Mouse (Mus musculus): ENCODE data around the gene Samd4. TPM values are rescaled to one million over a fixed set of nuclear protein-coding genes. Genes with fewer than 3 reads are reported as not detected.

The Samd4 gene
- total RNA-seq, 2 experiments from 2014 or later: not detected

DNA sequence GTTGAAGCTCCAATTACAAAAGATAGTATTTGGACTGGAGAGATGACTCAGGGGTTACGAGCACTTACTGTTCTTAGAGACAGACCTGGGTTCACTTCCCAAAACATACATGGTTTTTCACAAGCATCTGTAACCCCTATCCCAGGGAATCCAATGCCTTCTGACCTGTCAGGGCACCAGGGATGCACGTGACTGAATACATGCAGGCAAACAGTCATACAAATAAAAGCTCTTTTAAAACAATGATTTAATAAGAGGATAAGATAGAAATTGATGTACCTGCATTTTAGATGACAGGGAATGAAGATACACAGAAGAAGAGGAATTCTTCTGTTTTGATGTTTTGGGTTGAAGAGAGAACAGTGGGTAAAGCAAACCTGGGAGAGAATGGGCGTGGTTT lies 107.8 kb downstream of the Samd4 start:
- no peak for ATAC-seq (ENCODE audit: poor library complexity, severe bottlenecking)

- peak; percentile 70 for ATAC-seq (ENCODE audit: poor library complexity, severe bottlenecking)
Measured at GRCm38 (mm10) chr14:46994704-46995103, 112.0 kb downstream of the Samd4 start.

- no peak for ATAC-seq (ENCODE audit: poor library complexity, severe bottlenecking)
Measured at GRCm38 (mm10) chr14:46999321-47000025, 116.8 kb downstream of the Samd4 start.

DNA sequence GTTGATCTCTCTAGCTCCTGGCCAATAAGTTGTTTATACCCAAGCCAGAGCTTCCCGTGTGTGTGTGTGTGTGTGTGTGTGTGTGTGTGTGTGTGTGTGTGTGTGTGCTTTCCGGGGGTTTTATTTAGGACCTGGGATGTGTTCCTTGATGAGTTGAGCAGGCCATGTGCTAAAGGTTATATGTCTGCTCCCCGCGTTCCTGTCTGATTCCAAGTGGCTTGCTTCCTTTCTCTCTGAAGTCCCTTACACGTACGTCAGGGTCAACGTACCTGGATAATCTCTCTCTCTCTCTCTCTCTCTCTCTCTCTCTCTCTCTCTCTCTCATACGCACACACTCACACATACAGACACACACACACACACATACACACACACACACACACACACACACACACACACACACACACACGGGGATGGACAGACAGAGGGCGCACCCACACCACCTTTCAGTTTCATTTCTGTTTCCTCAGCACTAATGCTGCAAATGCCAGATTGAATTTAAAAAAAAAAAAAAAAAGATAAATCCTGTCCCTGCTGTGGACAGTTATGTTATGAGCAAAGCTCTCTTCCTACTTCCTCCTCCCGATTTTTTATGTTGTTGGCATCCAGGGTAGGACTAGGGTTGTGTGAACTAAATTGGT lies 117.6 kb downstream of the Samd4 start:
- ATAC-seq (ENCODE audit: poor library complexity, severe bottlenecking): no peak

DNA sequence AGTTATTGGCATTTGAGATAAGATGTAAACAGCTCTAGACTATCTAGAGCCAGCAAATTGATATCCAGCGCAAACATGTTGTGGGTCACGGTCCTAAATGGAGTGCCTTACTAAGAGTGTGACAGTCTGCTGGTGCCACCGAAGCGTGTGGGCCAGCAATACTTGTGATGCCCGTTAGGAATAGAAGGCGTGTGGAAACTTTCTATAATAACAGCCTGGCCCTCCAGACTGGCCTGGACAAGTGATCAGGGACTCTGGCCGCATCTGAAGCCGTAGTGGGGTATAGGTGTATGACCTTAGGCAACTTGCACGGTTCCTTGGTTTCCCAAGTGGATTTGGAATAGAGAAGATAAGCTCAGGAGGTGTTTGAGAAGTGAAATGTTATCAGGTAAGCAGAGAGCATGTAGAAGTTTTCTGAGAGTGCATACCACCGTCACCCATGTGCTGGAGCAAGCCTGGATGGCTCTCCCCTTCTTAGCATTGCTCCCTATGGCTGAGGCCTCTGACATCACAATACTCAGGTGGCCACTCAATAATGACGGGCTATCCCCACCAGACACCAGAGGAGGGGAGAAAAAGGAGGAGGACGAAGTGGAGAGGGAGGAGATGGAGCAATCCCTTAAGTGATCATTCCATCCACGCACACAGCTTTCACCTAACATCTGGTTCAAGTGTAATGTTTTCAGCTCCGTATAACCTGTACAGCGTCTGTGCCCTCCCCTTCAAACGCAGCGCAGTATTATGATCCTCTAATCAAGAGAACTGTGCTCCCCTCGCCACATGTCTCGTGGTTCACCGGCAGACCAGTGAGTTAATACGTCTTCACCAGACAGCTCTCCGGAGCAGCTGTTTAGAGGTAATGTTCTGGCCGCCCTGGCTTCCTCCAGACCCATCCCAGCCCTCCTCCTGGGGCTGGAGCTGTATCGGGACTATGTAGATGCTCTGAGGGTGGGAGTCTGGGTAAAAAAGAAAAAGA lies 118.4 kb downstream of the Samd4 start:
- ATAC-seq (ENCODE audit: poor library complexity, severe bottlenecking): no peak

GRCm38 (mm10) chr14:47004161-47004560 lies 121.5 kb downstream of the Samd4 start:
- no peak for ATAC-seq (ENCODE audit: poor library complexity, severe bottlenecking)

DNA sequence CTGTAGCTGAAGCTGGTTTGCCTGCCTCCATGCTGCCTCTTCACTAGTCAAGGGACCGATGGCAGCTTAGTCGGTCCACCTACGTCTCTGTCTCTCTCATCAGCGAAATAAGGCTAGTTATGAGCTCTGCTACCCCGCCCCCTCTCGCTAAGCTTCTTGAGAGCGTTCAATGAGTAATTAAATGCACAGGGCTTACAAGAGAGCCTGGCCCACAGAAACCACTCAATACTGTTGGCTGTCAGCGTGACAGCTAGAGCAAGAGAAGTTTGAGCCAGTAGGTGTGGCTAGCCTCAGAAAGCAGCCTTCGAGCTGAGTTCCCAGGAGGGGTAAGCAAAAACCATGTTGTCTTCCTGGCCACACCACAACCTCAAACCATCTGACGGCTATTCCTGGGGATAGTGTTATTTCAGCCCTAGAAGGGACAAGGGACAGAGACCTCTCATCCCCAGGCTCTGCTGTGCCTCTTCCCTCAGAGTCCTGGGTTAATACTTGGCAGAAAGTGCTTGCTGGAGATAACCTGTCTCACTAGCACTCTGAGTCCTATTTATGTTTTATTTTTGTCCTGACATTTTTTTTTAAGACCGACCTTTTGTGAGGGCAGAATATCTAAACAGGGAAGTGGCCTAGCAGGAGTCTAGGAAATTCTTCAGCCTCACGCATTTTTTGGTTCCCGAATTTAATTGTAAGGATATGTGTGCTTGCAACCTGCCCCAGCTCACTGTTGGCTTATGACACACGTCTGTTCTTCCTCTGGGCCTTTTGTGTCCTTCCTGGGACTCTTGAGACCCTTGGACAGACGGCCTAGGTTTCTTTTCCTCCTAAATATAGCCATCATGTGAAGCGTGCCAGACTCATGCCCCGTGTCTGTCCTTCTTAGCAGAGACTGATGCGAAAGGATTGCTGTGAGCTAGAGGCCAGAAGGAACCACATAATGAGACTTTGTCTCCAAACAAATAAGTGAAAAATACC lies 128.8 kb downstream of the Samd4 start:
- no peak for ATAC-seq (ENCODE audit: poor library complexity, severe bottlenecking)

- ATAC-seq (ENCODE audit: poor library complexity, severe bottlenecking): no peak
Measured at GRCm38 (mm10) chr14:47015618-47016017, 133.0 kb downstream of the Samd4 start.

GRCm38 (mm10) chr14:47017658-47018057 lies 135.0 kb downstream of the Samd4 start:
- ATAC-seq (ENCODE audit: poor library complexity, severe bottlenecking): no peak

DNA sequence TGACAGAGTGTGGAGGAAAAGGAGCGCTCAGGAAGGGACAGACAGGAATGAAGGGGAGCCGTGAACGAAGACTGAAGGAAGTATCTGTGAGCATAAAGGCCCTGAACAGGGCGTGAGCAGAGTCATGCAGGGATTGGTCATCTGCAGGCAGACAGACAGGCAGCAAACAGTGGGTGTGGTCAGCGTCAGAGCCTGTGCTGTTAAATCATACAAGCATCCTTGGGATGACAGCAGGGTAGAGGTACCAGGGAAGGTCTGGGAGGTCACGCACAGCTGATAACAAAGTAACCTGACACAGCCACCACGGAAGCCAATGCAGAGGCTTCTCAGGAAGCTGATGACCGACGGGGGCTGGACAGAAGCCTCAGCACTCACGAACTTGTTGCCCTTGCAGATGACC lies 138.2 kb downstream of the Samd4 start:
- ATAC-seq (ENCODE audit: poor library complexity, severe bottlenecking): no peak

GRCm38 (mm10) chr14:47023529-47023928 lies 140.9 kb downstream of the Samd4 start:
- ATAC-seq (ENCODE audit: poor library complexity, severe bottlenecking): no peak

- no peak for ATAC-seq (ENCODE audit: poor library complexity, severe bottlenecking)
Measured at GRCm38 (mm10) chr14:47027431-47028118, 144.9 kb downstream of the Samd4 start.

GRCm38 (mm10) chr14:47031542-47031941 lies 148.9 kb downstream of the Samd4 start:
- no peak for ATAC-seq (ENCODE audit: poor library complexity, severe bottlenecking)

GRCm38 (mm10) chr14:47032140-47032539 lies 149.5 kb downstream of the Samd4 start:
- no peak for ATAC-seq (ENCODE audit: poor library complexity, severe bottlenecking)

DNA sequence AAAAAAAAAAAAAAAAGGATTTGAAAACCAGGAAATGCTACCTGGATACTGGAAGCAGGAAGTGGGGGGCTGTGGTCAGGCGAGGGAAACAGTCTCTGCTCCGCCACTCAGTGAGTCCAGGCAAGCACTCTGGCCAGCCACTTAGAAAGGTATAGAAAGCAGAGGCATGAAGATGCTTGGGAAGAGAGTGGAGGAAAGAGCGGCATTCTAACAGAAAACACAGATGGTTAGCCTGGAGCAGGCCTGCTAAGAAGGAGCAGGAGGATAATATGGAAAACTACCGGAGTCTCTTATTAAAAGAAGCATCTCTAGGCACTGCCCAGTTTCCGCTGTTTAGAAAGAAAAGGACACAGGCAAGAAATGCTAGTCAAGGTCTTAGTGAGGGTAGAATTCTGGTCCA lies 150.8 kb downstream of the Samd4 start:
- no peak for ATAC-seq (ENCODE audit: poor library complexity, severe bottlenecking)

- ATAC-seq (ENCODE audit: poor library complexity, severe bottlenecking): no peak
Measured at GRCm38 (mm10) chr14:47041699-47042098, 159.0 kb downstream of the Samd4 start.

DNA sequence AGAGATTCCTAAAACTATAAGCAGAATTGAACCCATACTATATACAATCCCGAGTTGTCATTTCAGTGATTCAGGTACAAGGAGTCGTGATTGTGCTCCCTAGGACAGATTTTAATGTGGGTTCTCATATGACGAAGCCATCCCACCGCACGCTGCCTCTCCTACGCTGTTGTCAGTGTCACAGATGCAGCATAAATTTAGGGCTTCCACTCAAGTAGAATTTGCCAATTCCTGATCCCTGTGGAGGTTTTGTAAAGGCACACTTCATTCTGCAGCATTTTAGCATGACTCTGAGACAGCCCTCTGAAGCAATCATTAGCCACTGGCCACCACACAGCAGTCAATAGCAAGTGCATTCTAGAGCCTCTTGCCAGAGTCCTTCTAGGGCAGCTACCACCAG lies 166.4 kb downstream of the Samd4 start:
- no peak for ATAC-seq (ENCODE audit: poor library complexity, severe bottlenecking)

DNA sequence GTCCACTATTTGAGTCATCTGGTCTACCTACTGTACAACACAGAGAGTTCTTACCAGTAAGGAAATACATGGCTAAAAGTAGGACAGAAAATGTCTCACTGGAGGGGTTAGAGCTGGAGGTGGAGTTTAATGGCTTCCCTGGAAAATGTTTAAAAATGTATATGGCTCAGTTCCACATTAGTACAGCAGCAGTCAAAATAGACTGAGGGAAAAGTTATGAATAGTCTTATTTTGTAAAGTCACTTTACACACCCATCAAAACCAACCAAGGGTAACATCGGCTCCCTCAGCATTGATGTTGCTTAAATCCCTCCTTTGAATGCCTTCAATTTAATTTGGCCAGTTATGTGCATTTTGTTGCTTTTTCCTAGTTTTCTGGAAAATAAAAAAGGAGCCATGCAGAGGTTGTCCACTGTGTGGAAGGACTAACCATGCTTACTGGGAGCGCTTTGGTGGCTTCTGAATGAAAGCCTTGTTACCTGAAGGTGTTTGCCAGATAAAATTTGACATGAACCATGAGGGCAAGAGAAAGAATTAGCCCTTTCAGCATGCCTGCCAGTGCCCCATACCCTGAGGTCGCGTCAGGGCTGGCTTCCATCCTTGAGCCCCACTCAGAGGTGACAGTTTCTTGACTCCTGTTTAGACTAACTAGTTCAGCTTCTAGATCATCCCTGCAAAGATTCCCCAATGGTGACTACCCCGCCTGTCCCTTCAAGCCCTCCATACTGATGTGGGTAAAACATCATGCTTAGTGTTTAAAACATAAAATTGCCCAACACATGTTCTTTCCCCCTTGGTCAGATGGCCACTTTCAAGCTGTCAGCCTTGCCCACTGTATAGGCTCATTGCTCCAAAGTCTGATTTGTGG lies 169.3 kb downstream of the Samd4 start:
- ATAC-seq (ENCODE audit: poor library complexity, severe bottlenecking): no peak

GRCm38 (mm10) chr14:47053101-47053500 lies 170.4 kb downstream of the Samd4 start:
- no peak for ATAC-seq (ENCODE audit: poor library complexity, severe bottlenecking)
